Mouse (Mus musculus): ENCODE measurements around the gene Nup160.

GRCm38 (mm10) chr2:90631938-90632733 lies 44.9 kb upstream of the Nup160 start:
- no peak for TF ChIP-seq CTCF (IDR thresholded peaks at IDR 0.05; ENCODE audit: borderline replicate concordance, insufficient read depth, low read length)
- TF ChIP-seq POLR2A (IDR thresholded peaks at IDR 0.05; ENCODE audit: low read depth, low read length) = no peak

All from embryonic fibroblast, embryonic 13.5 days (primary cell).